Mouse (Mus musculus) ES-Bruce4 (cell line): Measurements from ENCODE around the gene Otop2. TPM values are rescaled to one million over a fixed set of nuclear protein-coding genes. Genes with fewer than 3 reads are reported as not detected.

ENCODE experiments used
- H3K27ac ChIP-seq: 2 replicates; pipeline ENCODE4 v1.5.1; 2012; ENCODE audit warnings: low read length, inconsistent platforms; ENCODE audit not compliant: insufficient read depth
- H3K27me3 ChIP-seq: 2 replicates; pipeline ENCODE4 v1.6.1; 2012; ENCODE audit warnings: mild to moderate bottlenecking, low read length, inconsistent platforms; ENCODE audit not compliant: control insufficient read depth, poor library complexity, insufficient read depth, severe bottlenecking
- H3K36me3 ChIP-seq: 2 replicates; pipeline ENCODE4 v1.6.1; 2012; ENCODE audit warnings: inconsistent platforms, mild to moderate bottlenecking, low read length, moderate library complexity; ENCODE audit not compliant: control insufficient read depth, poor library complexity, insufficient read depth, severe bottlenecking
- H3K4me1 ChIP-seq: one replicate; pipeline ENCODE4 v1.8.1; 2011; ENCODE audit warnings: low read length; ENCODE audit not compliant: control insufficient read depth, insufficient read depth
- H3K4me3 ChIP-seq: 2 replicates; pipeline ENCODE4 v1.5.1; 2011; ENCODE audit warnings: low read depth, mild to moderate bottlenecking, low read length
- H3K9ac ChIP-seq: 2 replicates; pipeline ENCODE4 v1.6.1; 2012; ENCODE audit warnings: low read depth, mild to moderate bottlenecking, inconsistent platforms; ENCODE audit not compliant: poor library complexity, severe bottlenecking
- H3K9me3 ChIP-seq: replicated peaks from 2 replicates; pipeline ENCODE4 v1.6.1; 2012; ENCODE audit warnings: mild to moderate bottlenecking, low read length, inconsistent platforms; ENCODE audit not compliant: control insufficient read depth, poor library complexity, insufficient read depth, severe bottlenecking
- CTCF ChIP-seq: IDR thresholded peaks from one replicate; pipeline ENCODE4 v1.8.1; 2011; ENCODE audit warnings: low read depth, low read length
- EP300 ChIP-seq: IDR thresholded peaks from 2 replicates; pipeline ENCODE4 v1.6.1; 2011; ENCODE audit warnings: low read depth, low read length; ENCODE audit not compliant: insufficient read depth
- POLR2A ChIP-seq: IDR thresholded peaks from one replicate; pipeline ENCODE4 v1.8.1; 2011; ENCODE audit warnings: low read length; ENCODE audit not compliant: insufficient read depth
- polyA plus RNA-seq: library from polyadenylated mRNA; stranded (reverse); fragments of >200 nt; gene quantifications from 2 replicates; pipeline ENCODE4 v1.2.4, GENCODE M21; 2011; ENCODE audit warnings: low read depth; ENCODE audit not compliant: missing spikeins, insufficient read depth, insufficient read length

Otop2 gene
- polyA plus RNA-seq, 1 experiment: not detected

- TF ChIP-seq EP300: no peak
- TF ChIP-seq CTCF: no peak
- no peak for TF ChIP-seq POLR2A
- peaks cover 2% of the 10 kb centered on the region for H3K4me1 ChIP-seq
- no peak overlapping the region for H3K4me3 ChIP-seq
- H3K9ac ChIP-seq: no peak overlapping the region
- no peaks in the 10 kb centered on the region for H3K36me3 ChIP-seq
- H3K9me3 ChIP-seq: no peaks in the 10 kb centered on the region
- no peak overlapping the region for H3K27ac ChIP-seq
- no peaks in the 10 kb centered on the region for H3K27me3 ChIP-seq
These were observed 32.2 kb upstream of the Otop2 start for GRCm38 (mm10) chr11:115274771-115275170.

- no peak overlapping the region for H3K4me3 ChIP-seq
- H3K9ac ChIP-seq: no peak overlapping the region
- no peak overlapping the region for H3K27ac ChIP-seq
- no peaks in the 10 kb centered on the region for H3K27me3 ChIP-seq
- H3K36me3 ChIP-seq: no peaks in the 10 kb centered on the region
- TF ChIP-seq CTCF (no peak), EP300 (no peak), POLR2A (no peak)
- peaks cover 2% of the 10 kb centered on the region for H3K4me1 ChIP-seq
- H3K9me3 ChIP-seq: no peaks in the 10 kb centered on the region
These were observed 31.5 kb upstream of the Otop2 start for GRCm38 (mm10) chr11:115275509-115275908.

DNA sequence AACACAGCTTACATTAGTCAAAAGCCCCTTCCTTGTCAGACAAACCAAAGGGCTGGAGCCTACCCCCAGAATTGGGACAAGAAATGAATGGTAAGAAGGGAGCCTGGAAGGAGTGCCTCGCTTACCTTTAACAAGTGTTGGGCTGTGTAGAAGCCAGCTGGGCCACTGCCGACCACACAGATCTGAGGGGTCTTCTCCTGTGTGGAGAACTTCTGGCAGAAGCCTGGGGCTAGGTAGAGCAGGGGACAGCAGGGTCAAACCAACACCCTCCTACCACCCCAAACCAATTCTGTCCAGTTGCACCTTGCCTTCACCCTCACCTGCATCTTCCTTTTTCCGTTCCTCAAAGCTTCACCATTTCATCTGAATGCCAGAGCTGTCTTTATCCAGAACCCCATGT is 31.0 kb upstream of the Otop2 start:
- Histone ChIP-seq H3K36me3 (no peaks in the 10 kb centered on the region), H3K4me1 (peaks cover 2% of the 10 kb centered on the region), H3K27me3 (no peaks in the 10 kb centered on the region), H3K4me3 (peak overlapping the region; percentile 37), H3K27ac (no peak overlapping the region), H3K9me3 (no peaks in the 10 kb centered on the region), H3K9ac (peak overlapping the region; percentile 74)
- TF ChIP-seq EP300 (no peak), CTCF (no peak)

- H3K9me3 ChIP-seq: no peaks in the 10 kb centered on the region
- H3K4me1 ChIP-seq: peaks cover 2% of the 10 kb centered on the region
- TF ChIP-seq POLR2A (peak; percentile 91), CTCF (no peak), EP300 (no peak)
- H3K4me3 ChIP-seq: peak within 1 kb of the TSS; percentile 89
- H3K36me3 ChIP-seq: no peaks in the 10 kb centered on the region
- H3K27ac ChIP-seq: peak within 1 kb of the TSS; percentile 35; the same call in 1 of the 2 replicates
- H3K27me3 ChIP-seq: no peaks in the 10 kb centered on the region
- peak within 1 kb of the TSS; percentile 74 for H3K9ac ChIP-seq
These were observed 30.0 kb upstream of the Otop2 start, which contains the start of gene Fdxr for GRCm38 (mm10) chr11:115276780-115277603. TSS of gene Fdxr (minus strand) at chr11:115277050.

- Histone ChIP-seq H3K27ac (no peak overlapping the region), H3K9ac (peak overlapping the region; percentile 74), H3K36me3 (no peaks in the 10 kb centered on the region), H3K4me1 (peaks cover 5% of the 10 kb centered on the region), H3K9me3 (no peaks in the 10 kb centered on the region), H3K4me3 (peak overlapping the region; percentile 89), H3K27me3 (no peaks in the 10 kb centered on the region)
- TF ChIP-seq POLR2A (no peak), EP300 (no peak), CTCF (no peak)
These were observed 29.4 kb upstream of the Otop2 start for GRCm38 (mm10) chr11:115277604-115277975.

GRCm38 (mm10) chr11:115278176-115278575 is 28.8 kb upstream of the Otop2 start:
- TF ChIP-seq EP300 (no peak), POLR2A (no peak), CTCF (no peak)
- Histone ChIP-seq H3K9me3 (no peaks in the 10 kb centered on the region), H3K9ac (0 out of 2 replicates have a peak overlapping the region, but pooled peaks have one; percentile 74), H3K27ac (no peak overlapping the region), H3K27me3 (no peaks in the 10 kb centered on the region), H3K4me3 (no peak overlapping the region), H3K4me1 (peaks cover 5% of the 10 kb centered on the region), H3K36me3 (no peaks in the 10 kb centered on the region)
